Mouse (Mus musculus) lung, adult 2 months (tissue): Measurements from ENCODE around the gene Bace1.

Source experiments
- CTCF ChIP-seq: fragments of 200-500 bp; IDR thresholded peaks from 2 replicates; pipeline ENCODE4 v1.5.1; 2011; ENCODE audit warnings: mild to moderate bottlenecking, low read length, control low read depth; ENCODE audit not compliant: insufficient read depth
- POLR2A ChIP-seq: fragments of 200-500 bp; IDR thresholded peaks from 2 replicates; pipeline ENCODE4 v1.6.1; 2011; ENCODE audit warnings: low read depth, mild to moderate bottlenecking, control low read depth, low read length, borderline replicate concordance; ENCODE audit errors: extremely low read depth

DNA sequence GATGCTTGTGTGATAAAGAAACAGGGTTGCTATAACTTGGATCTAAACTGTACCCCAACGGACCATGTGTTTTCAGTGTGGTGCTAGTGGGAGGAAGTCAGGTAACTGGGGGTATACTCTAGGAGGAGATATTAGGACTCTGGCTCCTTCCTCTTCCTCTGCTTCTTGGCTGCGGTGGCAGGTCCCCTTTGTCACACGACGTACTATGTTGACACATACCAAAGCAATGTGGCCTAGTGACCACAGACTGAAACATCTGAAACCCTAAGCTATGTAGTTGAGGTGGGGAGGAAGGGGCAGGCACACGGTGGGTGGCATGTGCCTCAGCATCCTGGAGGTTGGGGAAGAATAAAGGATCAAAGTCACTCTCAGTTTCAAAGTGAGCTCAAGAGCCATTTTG is 12.9 kb downstream of the Bace1 start:
- no peak for TF ChIP-seq POLR2A
- TF ChIP-seq CTCF = no peak
